ENCODE assay signal across 19 mouse cellular contexts in genomic region chr3:65416571-65416970, GRCm38 (mm10).
"Had no signal": no experiment of that assay in that cellular context is flagged by ENCODE, and none has a peak within 500 bp of the region (broad histone marks: within the 10 kb centered on the region; RNA-seq: fewer than 3 reads in every experiment).

No protein-coding gene starts in this region.

- ATAC-seq: hindbrain, embryonic 16.5 days; inflammation-experienced regulatory T-cells, adult 6 months; intestine, embryonic 15.5 days; intestine, postnatal 0 days; liver, embryonic 12.5 days had no signal

- DNase-seq: gastrocnemius, adult 2 months; gastrocnemius, postnatal 10 days; gastrocnemius, postnatal 25 days; heart, adult 11 months; heart, adult 2 months; heart, postnatal 14 days; heart, postnatal 36 days; kidney, adult 18-20 months; kidney, adult 8-10 months; kidney, postnatal 14 days; kidney, postnatal 36 days; layer of hippocampus, adult 9-11 months; layer of hippocampus, postnatal 36 days; left cerebral cortex, postnatal 4 days had no signal
